Mouse (Mus musculus) bone marrow, adult 2 months (tissue): Measurements from ENCODE around the gene Msmo1.

Experiments used
- CTCF ChIP-seq: fragments of 200-500 bp; IDR thresholded peaks from 2 replicates; pipeline ENCODE4 v1.5.1; 2011; ENCODE audit warnings: low read length, control low read depth; ENCODE audit not compliant: control insufficient read depth, insufficient read depth
- POLR2A ChIP-seq: fragments of 200-500 bp; IDR thresholded peaks from 2 replicates; pipeline ENCODE4 v1.6.1; 2011; ENCODE audit warnings: low read depth, mild to moderate bottlenecking, control low read depth, low read length, borderline replicate concordance; ENCODE audit not compliant: control insufficient read depth

- TF ChIP-seq POLR2A (no peak), CTCF (0 out of 2 replicates have a peak, but pooled peaks have one; percentile 7)
Measured at GRCm38 (mm10) chr8:64717868-64718267, 15.7 kb downstream of the Msmo1 start.
